Mouse (Mus musculus): ENCODE data around the gene Hoxa1.

DNA sequence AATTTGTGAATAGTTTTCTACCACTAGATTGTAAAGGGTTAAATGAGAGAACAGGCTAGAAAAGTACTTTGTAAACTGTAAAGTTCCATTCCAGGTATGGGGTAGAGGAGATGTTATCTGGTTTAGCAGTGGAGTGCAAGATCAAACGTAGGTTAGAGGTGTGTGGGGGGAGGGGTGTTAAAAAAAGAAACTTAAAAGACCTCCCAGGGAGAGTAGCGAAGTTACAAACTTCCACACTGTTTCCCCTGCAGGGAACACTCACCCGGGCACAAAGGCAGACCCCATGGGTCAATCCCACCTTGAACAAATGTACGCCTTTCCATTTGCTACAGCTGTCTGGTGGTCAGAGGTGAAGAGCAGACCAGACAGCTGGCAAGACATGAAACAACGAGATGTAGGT, 42.2 kb downstream of the Hoxa1 start:
- no peak for TF ChIP-seq CTCF (IDR thresholded peaks at IDR 0.05)
- TF ChIP-seq POLR2A (IDR thresholded peaks at IDR 0.05; ENCODE audit: insufficient read depth, low read depth, low read length) = no peak

Data from heart, adult 2 months (tissue).